Mouse (Mus musculus): ENCODE results near the gene Ttll5. TPM values are rescaled to one million over a fixed set of nuclear protein-coding genes. Genes with fewer than 3 reads are reported as not detected.
A peak's percentile ranks its signal among the peaks of the same experiment; 100 is the strongest.

Gene Ttll5
- 8.2 and 10.3 TPM in 2 replicates for polyA plus RNA-seq (2015; fragmentation: Nextera tagmentation; extraction: Ambion mirVana)

DNA sequence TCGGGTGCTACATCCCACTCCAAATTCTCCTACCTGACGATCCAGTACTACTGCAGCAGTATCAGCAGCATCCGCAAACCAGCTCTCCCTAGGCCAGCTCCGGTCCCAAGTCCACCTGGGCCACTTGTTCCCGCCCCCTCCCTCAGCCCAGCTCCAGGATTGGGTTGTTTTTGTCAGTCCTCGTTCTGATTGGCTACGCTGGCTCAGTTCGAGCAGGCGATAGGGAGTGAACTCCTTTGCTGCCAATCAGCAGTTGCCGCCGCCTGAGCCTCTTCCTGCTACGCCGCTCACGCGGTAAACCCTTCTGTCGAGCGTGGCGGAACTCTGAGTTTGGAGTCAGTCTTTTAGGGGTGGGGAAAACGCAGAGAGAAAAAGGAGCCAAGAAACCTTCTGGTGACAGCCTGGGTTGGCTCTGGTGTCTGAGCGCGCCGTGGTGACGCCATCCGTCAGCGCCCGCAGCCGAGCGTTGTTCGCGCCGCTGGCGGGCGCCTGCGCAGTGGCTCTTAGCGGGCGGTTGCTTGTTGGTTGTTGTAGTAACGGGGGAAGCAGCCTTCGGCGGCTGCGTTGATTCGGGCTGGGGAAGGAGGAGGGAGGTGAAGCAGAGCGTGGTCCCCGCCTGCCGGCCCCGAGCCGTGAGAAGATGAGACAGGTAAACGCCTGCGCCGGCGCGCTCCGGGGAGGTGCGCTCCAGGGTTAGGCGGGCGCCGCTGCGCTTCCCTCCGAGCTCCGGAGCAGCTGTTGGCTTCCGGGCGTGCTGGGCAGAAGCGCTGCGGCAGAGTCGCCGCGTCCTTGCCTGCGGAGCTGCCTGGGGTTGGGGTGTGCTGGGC, at the start of gene Ttll5, which contains the start of gene Erg28:
Gene Ttll5 (plus strand): TSS at position 222 of the 827 bp plus-strand sequence.
Gene Erg28 (minus strand): TSS at position 113 of the 827 bp plus-strand sequence.
- Histone ChIP-seq H3K9me3 (ENCODE audit: control insufficient read depth, low read length) (no peaks in the 10 kb centered on the region), H3K9ac (ENCODE audit: low read depth, low read length) (peak within 1 kb of the TSS; percentile 72), H3K4me2 (ENCODE audit: low read depth, low read length) (peak within 1 kb of the TSS; percentile 86), H3K4me3 (ENCODE audit: low read length) (peak within 1 kb of the TSS; percentile 86), H3K36me3 (ENCODE audit: control insufficient read depth, insufficient read depth, low read length) (peaks cover 2% of the 10 kb centered on the region; the same call in 1 of the 2 replicates), H3K27me3 (replicated peaks; ENCODE audit: control insufficient read depth, insufficient read depth, low read length) (no peaks in the 10 kb centered on the region), H3K27ac (ENCODE audit: low read length) (peak within 1 kb of the TSS; percentile 99), H3K4me1 (ENCODE audit: control insufficient read depth, insufficient read depth, low read length) (peaks cover 12% of the 10 kb centered on the region)
- ATAC-seq = peak; percentile 99
- WGBS = under 1% methylated on average over 67 of the region's 67 CpGs

DNA sequence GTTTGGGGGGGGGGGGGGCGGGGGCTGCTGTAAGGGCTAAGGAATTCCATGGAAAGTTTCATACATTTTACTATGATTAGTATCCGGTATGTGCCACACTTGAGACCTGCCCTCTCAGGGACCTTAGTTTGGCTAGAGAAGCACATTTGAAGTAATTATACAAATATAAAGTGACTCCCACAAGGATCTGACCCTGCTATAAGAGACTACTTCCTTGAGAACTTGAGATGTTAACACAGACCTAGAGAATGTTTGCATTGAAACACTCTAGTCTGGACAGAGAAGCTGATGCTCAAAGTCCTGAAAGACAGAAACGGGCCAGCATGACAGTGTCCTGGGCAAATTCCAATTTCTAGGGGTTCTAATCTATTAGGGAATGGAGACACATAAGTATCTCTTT, 45.5 kb upstream of the Ttll5 start:
- Histone ChIP-seq H3K27me3 (replicated peaks; ENCODE audit: control insufficient read depth, insufficient read depth, low read length) (no peaks in the 10 kb centered on the region), H3K4me3 (ENCODE audit: low read length) (no peak overlapping the region), H3K9ac (ENCODE audit: low read depth, low read length) (no peak overlapping the region), H3K36me3 (ENCODE audit: control insufficient read depth, insufficient read depth, low read length) (no peaks in the 10 kb centered on the region), H3K27ac (ENCODE audit: low read length) (no peak overlapping the region), H3K4me2 (ENCODE audit: low read depth, low read length) (no peak overlapping the region), H3K4me1 (ENCODE audit: control insufficient read depth, insufficient read depth, low read length) (no peaks in the 10 kb centered on the region), H3K9me3 (ENCODE audit: control insufficient read depth, low read length) (no peaks in the 10 kb centered on the region)
- ATAC-seq = no peak
- WGBS = 60% methylated on average over 3 of the region's 3 CpGs

DNA sequence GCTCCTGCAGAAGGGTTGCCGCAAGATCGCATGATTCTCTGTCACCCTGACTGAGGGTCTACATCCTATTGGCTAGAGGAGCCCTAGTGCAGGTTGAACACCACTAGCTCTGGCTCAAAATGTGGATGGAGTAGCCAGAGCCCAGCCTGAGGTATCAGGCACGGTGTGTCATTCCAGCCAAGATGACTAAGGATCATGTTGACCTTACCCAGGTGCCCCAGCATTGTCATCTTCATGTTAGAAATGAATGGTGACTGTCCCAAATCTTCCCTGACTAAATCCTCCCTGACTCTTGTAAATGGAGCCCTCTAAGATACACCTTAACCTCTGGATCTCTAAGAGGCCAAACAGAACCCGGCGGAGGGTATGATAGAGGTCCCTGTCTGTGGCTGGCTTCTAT, 44.8 kb upstream of the Ttll5 start:
- ATAC-seq = no peak
- Histone ChIP-seq H3K27ac (ENCODE audit: low read length) (no peak overlapping the region), H3K4me2 (ENCODE audit: low read depth, low read length) (no peak overlapping the region), H3K4me3 (ENCODE audit: low read length) (no peak overlapping the region), H3K36me3 (ENCODE audit: control insufficient read depth, insufficient read depth, low read length) (no peaks in the 10 kb centered on the region), H3K27me3 (replicated peaks; ENCODE audit: control insufficient read depth, insufficient read depth, low read length) (no peaks in the 10 kb centered on the region), H3K9me3 (ENCODE audit: control insufficient read depth, low read length) (no peaks in the 10 kb centered on the region), H3K9ac (ENCODE audit: low read depth, low read length) (no peak overlapping the region), H3K4me1 (ENCODE audit: control insufficient read depth, insufficient read depth, low read length) (no peaks in the 10 kb centered on the region)
- WGBS = 94% methylated on average over 5 of the region's 5 CpGs

DNA sequence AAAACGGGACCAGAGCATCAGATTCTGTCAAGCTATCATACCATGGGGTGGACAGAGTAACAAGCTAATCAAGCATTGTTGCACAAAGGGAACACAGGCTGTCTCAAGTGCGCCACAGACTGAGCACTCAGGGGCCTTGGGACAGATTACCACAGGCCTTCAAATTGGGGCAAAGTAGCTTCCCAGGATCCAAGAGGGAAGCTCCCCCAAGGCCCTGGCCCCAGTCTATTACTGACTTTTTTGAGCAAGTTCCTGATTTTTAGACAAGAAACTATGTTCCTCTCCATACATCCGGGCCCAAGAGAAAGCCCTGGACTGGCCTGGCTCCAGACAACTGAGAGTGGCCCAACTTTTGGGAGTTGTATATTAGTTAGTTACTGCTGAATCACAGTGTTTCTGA, 42.9 kb upstream of the Ttll5 start:
- Histone ChIP-seq H3K27ac (ENCODE audit: low read length) (no peak overlapping the region), H3K36me3 (ENCODE audit: control insufficient read depth, insufficient read depth, low read length) (no peaks in the 10 kb centered on the region), H3K4me1 (ENCODE audit: control insufficient read depth, insufficient read depth, low read length) (peaks cover 15% of the 10 kb centered on the region), H3K4me3 (ENCODE audit: low read length) (no peak overlapping the region), H3K27me3 (replicated peaks; ENCODE audit: control insufficient read depth, insufficient read depth, low read length) (no peaks in the 10 kb centered on the region), H3K9me3 (ENCODE audit: control insufficient read depth, low read length) (no peaks in the 10 kb centered on the region), H3K4me2 (ENCODE audit: low read depth, low read length) (no peak overlapping the region), H3K9ac (ENCODE audit: low read depth, low read length) (no peak overlapping the region)
- no peak for ATAC-seq
- 95% methylated on average over 3 of the region's 3 CpGs for WGBS

DNA sequence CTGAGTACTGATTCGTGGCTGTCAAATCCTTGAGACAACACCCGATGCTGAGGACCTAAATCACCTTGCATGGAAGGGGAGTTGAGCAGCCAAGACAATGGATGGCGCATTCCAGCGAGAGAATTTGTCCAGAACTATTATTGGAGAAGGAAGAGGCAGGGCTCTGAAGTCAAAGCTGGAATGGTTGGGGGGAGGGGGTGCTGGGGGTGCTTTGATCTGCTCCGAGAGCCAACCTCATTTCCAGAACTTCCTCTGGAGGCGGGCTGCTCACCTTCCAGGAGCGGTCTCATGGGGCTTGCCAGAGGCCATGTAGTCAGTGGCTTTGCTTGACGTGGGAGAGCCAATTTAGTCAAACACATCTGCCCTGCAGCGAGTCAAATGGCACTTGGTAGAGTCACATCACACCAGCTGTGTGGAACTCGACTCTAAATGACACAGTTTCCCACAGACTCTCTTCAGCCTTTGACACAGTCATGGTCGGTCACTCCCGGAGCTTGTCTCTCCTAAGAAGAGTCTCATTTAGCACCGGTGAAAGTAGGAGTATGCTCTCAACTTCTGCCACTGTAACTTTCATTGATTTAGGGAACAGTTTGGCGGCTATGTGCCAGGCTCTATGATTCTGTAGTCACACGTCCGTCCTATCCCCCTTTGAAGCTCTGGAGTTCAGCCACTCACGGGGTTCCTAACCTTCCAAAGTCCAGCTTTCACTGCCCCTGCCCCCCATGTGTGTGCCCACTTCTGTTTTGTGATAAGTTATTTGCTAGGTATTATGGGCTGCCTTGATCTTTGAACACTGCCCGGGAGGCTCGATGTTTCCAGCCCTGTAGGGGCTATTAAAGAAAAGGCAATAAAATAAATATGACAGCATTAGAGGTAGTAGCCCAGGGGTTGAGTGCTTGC, 39.3 kb upstream of the Ttll5 start:
- peak; percentile 89 for ATAC-seq
- 56% methylated on average over 19 of the region's 19 CpGs for WGBS
- Histone ChIP-seq H3K36me3 (ENCODE audit: control insufficient read depth, insufficient read depth, low read length) (no peaks in the 10 kb centered on the region), H3K9me3 (ENCODE audit: control insufficient read depth, low read length) (no peaks in the 10 kb centered on the region), H3K4me2 (ENCODE audit: low read depth, low read length) (peak overlapping the region; percentile 28; the same call in 1 of the 2 replicates), H3K27me3 (replicated peaks; ENCODE audit: control insufficient read depth, insufficient read depth, low read length) (no peaks in the 10 kb centered on the region), H3K27ac (ENCODE audit: low read length) (peak overlapping the region; percentile 71), H3K4me3 (ENCODE audit: low read length) (no peak overlapping the region), H3K4me1 (ENCODE audit: control insufficient read depth, insufficient read depth, low read length) (peaks cover 15% of the 10 kb centered on the region), H3K9ac (ENCODE audit: low read depth, low read length) (no peak overlapping the region; the same call in 1 of the 2 replicates)

DNA sequence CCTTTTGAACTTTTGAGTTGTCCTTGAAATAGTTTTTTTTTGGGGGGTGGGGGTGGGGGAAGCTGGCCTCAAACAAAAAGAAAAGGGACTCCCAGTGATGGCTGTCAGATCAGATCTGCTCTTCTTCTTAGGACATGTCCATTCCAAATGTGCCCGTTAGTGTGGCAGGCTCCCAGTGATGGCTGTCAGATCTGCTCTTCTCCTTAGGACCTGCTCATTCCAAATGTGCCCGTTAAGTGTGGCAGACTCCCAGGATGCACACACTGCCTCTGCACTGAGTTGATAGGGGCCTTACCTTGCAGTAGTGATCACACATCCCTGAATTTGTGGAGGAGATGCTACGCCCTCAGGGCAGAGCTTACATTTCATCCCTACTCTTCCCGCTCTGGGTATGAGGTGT, 32.3 kb upstream of the Ttll5 start:
- no peak overlapping the region for H3K4me2 ChIP-seq (ENCODE audit: low read depth, low read length)
- no peak for ATAC-seq
- no peak overlapping the region for H3K9ac ChIP-seq (ENCODE audit: low read depth, low read length)
- no peaks in the 10 kb centered on the region for H3K27me3 ChIP-seq (replicated peaks; ENCODE audit: control insufficient read depth, insufficient read depth, low read length)
- no peaks in the 10 kb centered on the region for H3K36me3 ChIP-seq (ENCODE audit: control insufficient read depth, insufficient read depth, low read length)
- no peak overlapping the region for H3K4me3 ChIP-seq (ENCODE audit: low read length)
- H3K27ac ChIP-seq (ENCODE audit: low read length) = no peak overlapping the region
- WGBS = 76% methylated on average over 4 of the region's 4 CpGs
- H3K4me1 ChIP-seq (ENCODE audit: control insufficient read depth, insufficient read depth, low read length) = no peaks in the 10 kb centered on the region
- H3K9me3 ChIP-seq (ENCODE audit: control insufficient read depth, low read length) = no peaks in the 10 kb centered on the region

DNA sequence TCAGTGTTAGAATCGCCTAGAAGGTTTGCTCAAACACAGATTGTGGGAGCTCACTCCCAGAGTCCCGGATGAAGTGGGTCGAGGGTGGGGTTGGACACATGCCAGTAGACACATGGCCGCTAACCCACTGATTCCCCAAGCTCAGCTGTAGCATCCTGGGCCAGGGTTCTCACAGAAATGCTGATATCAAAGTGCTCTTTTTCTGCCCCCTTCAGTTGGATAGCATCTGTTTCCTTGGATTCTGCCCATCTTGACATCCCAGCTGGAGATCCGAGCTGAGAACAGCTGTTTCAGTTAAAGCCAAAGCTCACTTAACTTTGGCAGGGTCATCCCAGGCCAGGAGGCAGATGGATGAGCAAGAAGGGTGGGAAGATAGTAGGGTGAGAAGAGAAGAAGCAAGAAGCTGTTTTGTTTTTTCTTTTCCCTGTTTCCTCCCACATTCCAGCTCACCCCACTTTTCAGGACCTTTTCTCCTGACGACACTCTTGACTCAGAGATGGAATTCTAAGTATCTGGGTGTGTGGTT, 31.6 kb upstream of the Ttll5 start:
- 50% methylated on average over 6 of the region's 6 CpGs for WGBS
- Histone ChIP-seq H3K4me1 (ENCODE audit: control insufficient read depth, insufficient read depth, low read length) (no peaks in the 10 kb centered on the region), H3K9ac (ENCODE audit: low read depth, low read length) (no peak overlapping the region), H3K27me3 (replicated peaks; ENCODE audit: control insufficient read depth, insufficient read depth, low read length) (no peaks in the 10 kb centered on the region), H3K4me2 (ENCODE audit: low read depth, low read length) (no peak overlapping the region), H3K27ac (ENCODE audit: low read length) (no peak overlapping the region), H3K36me3 (ENCODE audit: control insufficient read depth, insufficient read depth, low read length) (no peaks in the 10 kb centered on the region), H3K4me3 (ENCODE audit: low read length) (no peak overlapping the region), H3K9me3 (ENCODE audit: control insufficient read depth, low read length) (no peaks in the 10 kb centered on the region)
- peak; percentile 46; the same call in 1 of the 2 replicates for ATAC-seq

DNA sequence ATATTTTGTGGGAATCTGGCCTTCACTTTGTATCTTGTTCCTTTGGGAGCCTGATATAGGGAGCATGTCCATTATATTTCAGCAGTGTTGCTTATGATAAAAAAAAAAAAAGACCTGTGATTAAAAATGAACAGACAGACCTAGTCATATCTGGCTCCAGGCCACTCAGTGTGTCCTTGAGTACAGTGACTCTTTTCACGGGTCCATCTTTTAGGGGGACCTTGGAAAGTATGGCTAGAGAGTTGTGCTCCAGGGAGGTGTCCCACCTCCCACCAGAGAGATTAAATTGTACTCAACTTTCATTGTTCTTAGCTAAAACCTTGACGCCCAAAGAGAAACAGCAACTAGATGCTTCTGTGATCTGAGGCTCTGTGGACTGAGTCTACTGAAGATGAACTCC, 30.4 kb upstream of the Ttll5 start:
- no peaks in the 10 kb centered on the region for H3K27me3 ChIP-seq (replicated peaks; ENCODE audit: control insufficient read depth, insufficient read depth, low read length)
- H3K36me3 ChIP-seq (ENCODE audit: control insufficient read depth, insufficient read depth, low read length) = no peaks in the 10 kb centered on the region
- no peaks in the 10 kb centered on the region for H3K4me1 ChIP-seq (ENCODE audit: control insufficient read depth, insufficient read depth, low read length)
- H3K9me3 ChIP-seq (ENCODE audit: control insufficient read depth, low read length) = no peaks in the 10 kb centered on the region
- WGBS = 80% methylated on average over 2 of the region's 2 CpGs
- no peak overlapping the region for H3K27ac ChIP-seq (ENCODE audit: low read length)
- H3K9ac ChIP-seq (ENCODE audit: low read depth, low read length) = no peak overlapping the region
- H3K4me2 ChIP-seq (ENCODE audit: low read depth, low read length) = no peak overlapping the region
- ATAC-seq = no peak
- no peak overlapping the region for H3K4me3 ChIP-seq (ENCODE audit: low read length)

DNA sequence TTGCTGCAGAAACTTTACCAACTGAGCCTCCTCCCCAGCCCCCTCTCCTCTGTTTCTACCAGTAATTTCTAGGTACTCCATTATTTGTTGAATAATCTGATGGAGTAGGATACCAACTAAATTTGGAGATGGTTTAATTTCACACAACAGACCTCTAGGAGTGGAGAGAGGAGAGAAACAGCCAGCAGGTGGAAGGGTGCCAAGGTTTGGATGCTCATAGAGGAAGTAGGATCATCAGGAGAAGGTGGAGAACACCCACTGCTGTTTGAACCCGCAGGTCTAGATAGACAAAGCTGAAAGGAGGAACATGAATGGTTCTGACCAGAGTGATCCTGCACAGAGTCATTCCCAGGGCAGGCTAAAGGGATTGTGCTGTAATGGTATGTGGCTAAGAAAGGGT, 28.9 kb upstream of the Ttll5 start:
- H3K27me3 ChIP-seq (replicated peaks; ENCODE audit: control insufficient read depth, insufficient read depth, low read length) = no peaks in the 10 kb centered on the region
- no peaks in the 10 kb centered on the region for H3K9me3 ChIP-seq (ENCODE audit: control insufficient read depth, low read length)
- ATAC-seq = no peak
- H3K4me2 ChIP-seq (ENCODE audit: low read depth, low read length) = no peak overlapping the region
- H3K9ac ChIP-seq (ENCODE audit: low read depth, low read length) = no peak overlapping the region
- H3K36me3 ChIP-seq (ENCODE audit: control insufficient read depth, insufficient read depth, low read length) = no peaks in the 10 kb centered on the region
- no peaks in the 10 kb centered on the region for H3K4me1 ChIP-seq (ENCODE audit: control insufficient read depth, insufficient read depth, low read length)
- WGBS = 65% methylated on average over 1 of the region's 1 CpGs
- H3K27ac ChIP-seq (ENCODE audit: low read length) = no peak overlapping the region
- H3K4me3 ChIP-seq (ENCODE audit: low read length) = no peak overlapping the region
